Mouse (Mus musculus): ENCODE data around the gene Fam71f2. TPM values are rescaled to one million over a fixed set of nuclear protein-coding genes. Genes with fewer than 3 reads are reported as not detected.

Fam71f2 gene
- polyA plus RNA-seq (2015; fragmentation: Nextera tagmentation; extraction: Ambion mirVana) = 0.19 and 0.38 TPM in 2 replicates

DNA sequence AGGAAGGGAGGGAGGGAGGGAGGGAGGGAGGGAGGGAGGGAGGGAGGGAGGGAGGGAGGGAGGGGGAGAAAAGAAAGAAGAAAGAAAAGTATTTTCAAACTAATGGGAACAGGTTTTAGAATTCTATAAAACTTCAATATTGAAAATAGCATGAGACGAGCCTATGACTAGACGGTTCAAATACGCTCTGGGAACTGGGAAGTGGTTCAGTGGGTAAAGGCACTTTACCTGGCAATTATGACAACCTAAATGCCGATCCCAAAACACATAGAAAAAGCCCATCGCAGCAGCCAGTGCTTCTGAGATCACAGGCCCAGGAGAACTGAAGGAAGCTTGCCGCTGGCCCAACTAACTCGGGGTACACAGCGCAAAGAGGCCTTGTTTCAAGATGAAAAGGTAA is at the start of gene Fam71f2:
TSS of gene Fam71f2 (plus strand) at position 301 of the 400 bp plus-strand sequence.
- Histone ChIP-seq H3K27me3 (no peaks in the 10 kb centered on the region), H3K4me1 (0 out of 2 replicates have a peak, but pooled peaks cover 4% of the 10 kb centered on the region), H3K9ac (no peak within 1 kb of the TSS), H3K36me3 (peaks cover 15% of the 10 kb centered on the region), H3K4me3 (no peak within 1 kb of the TSS), H3K4me2 (no peak within 1 kb of the TSS), H3K27ac (no peak within 1 kb of the TSS), H3K9me3 (no peaks in the 10 kb centered on the region)
- 75% methylated on average over 8 of the region's 8 CpGs for WGBS
- ATAC-seq (ENCODE audit: insufficient number of reproducible peaks, low FRiP score, low TSS enrichment, low read depth) = no peak

DNA sequence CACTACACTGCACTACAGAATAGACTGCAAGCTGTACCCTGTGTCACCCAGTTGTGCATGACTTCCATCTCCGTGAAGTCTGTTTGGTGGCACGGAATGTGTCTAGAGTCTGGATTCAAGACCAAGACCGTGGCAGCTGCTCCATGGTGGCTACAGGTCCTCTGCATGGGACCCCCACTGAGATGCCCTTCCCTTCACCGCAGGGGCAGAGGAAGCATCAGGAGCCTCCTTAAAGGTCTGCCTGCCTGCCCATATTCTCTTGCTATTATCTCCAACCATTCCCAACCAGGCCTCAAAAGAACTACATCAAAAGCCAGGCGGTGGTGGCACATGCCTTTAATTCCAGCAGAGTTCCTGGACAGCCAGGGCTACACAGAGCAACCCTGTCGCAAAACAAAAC is 49.0 kb upstream of the Fam71f2 start:
- Histone ChIP-seq H3K27me3 (no peaks in the 10 kb centered on the region), H3K4me2 (no peak overlapping the region), H3K4me3 (no peak overlapping the region), H3K4me1 (no peaks in the 10 kb centered on the region), H3K9me3 (no peaks in the 10 kb centered on the region), H3K9ac (no peak overlapping the region), H3K27ac (no peak overlapping the region), H3K36me3 (no peaks in the 10 kb centered on the region)
- WGBS = 61% methylated on average over 6 of the region's 6 CpGs
- ATAC-seq (ENCODE audit: insufficient number of reproducible peaks, low FRiP score, low TSS enrichment, low read depth) = no peak

DNA sequence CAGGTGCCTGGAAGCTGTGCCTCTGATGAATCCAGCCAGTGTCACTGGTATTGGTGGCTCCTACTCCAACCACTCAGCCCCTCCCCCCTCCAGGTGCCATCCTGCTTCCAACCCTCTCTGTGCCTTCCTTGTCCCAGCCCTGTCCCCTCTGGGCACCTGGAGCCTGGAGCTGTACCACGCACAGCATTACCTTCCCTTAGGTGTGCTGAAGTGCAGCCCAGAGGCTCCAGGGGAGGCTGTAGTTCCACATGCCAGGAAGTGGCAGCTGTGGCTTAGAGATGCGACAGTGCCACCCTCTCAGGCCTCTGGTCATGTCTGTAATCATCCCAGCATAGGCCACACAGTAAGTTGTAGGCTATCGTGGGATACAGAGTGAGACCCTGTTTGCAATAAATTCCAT is 47.6 kb upstream of the Fam71f2 start:
- no peaks in the 10 kb centered on the region for H3K9me3 ChIP-seq
- ATAC-seq (ENCODE audit: insufficient number of reproducible peaks, low FRiP score, low TSS enrichment, low read depth) = no peak
- no peak overlapping the region for H3K4me2 ChIP-seq
- no peaks in the 10 kb centered on the region for H3K4me1 ChIP-seq
- no peak overlapping the region for H3K27ac ChIP-seq
- H3K36me3 ChIP-seq = no peaks in the 10 kb centered on the region
- H3K4me3 ChIP-seq = no peak overlapping the region
- H3K27me3 ChIP-seq = no peaks in the 10 kb centered on the region
- 65% methylated on average over 3 of the region's 3 CpGs for WGBS
- no peak overlapping the region for H3K9ac ChIP-seq

DNA sequence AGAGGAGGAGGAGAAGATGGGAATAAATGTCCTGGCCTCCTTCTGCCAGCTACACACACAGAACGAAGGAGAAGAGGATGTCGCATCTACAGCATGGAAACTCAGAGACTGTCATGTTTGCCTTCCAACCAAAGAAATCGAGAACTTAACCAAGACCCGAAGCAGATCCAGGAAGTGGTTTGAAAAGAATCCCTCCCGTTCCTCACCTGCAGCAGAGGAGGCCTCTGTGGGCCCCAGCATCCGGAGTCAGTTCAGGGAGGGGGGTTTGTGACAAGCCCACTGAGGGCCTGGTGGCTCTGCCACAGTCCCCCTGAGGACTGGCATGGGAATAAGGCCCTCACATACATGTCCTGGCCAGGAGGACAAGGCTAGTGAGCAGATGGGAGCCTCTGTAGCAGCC is 47.1 kb upstream of the Fam71f2 start:
- no peaks in the 10 kb centered on the region for H3K36me3 ChIP-seq
- H3K4me2 ChIP-seq = no peak overlapping the region
- H3K27ac ChIP-seq = no peak overlapping the region
- H3K27me3 ChIP-seq = no peaks in the 10 kb centered on the region
- H3K9me3 ChIP-seq = no peaks in the 10 kb centered on the region
- H3K9ac ChIP-seq = no peak overlapping the region
- ATAC-seq (ENCODE audit: insufficient number of reproducible peaks, low FRiP score, low TSS enrichment, low read depth) = no peak
- 66% methylated on average over 6 of the region's 6 CpGs for WGBS
- H3K4me3 ChIP-seq = no peak overlapping the region
- H3K4me1 ChIP-seq = no peaks in the 10 kb centered on the region

DNA sequence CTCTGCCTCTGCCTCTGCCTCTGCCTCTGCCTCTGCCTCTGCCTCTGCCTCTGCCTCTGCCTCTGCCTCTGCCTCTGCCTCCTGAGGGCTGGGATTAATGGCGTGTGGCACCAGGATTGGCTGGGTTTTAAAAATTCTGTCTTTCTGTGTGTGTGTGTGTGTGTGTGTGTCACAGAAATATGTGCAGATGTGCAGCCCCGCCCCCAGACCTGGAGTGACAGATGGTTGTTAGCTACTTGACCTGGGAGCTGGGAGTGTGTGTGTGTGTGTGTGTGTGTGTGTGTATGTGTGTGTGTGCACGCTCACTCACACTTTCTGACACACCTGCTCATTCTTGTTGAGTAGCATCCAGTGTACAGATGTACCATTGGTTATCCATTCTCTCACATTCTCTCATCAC is 45.7 kb upstream of the Fam71f2 start:
- H3K27ac ChIP-seq = no peak overlapping the region
- no peak for ATAC-seq (ENCODE audit: insufficient number of reproducible peaks, low FRiP score, low TSS enrichment, low read depth)
- H3K9ac ChIP-seq = no peak overlapping the region
- H3K4me2 ChIP-seq = no peak overlapping the region
- WGBS = 71% methylated on average over 3 of the region's 3 CpGs
- H3K4me3 ChIP-seq = no peak overlapping the region
- no peaks in the 10 kb centered on the region for H3K9me3 ChIP-seq
- no peaks in the 10 kb centered on the region for H3K36me3 ChIP-seq
- no peaks in the 10 kb centered on the region for H3K4me1 ChIP-seq
- no peaks in the 10 kb centered on the region for H3K27me3 ChIP-seq

DNA sequence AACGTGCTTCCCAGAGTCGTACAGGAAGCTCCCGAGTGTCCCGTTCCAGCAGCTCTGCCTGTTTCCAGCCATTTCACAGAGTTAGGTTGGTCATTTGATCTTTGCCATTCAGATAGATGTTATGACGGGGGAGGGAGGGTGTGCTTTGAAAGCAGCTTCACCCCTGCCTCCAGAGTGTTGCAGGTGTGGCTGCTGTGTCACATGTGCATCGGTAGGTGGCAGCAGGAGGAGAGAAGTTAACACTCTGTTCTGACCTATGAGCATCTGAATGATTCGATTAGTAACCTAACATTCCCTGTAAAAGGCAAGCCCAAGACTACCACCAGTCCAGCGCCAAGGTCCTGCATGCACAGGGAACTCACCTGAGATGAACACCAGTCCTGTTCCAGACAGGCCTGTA is 45.1 kb upstream of the Fam71f2 start:
- no peak overlapping the region for H3K27ac ChIP-seq
- H3K4me1 ChIP-seq = no peaks in the 10 kb centered on the region
- 37% methylated on average over 8 of the region's 8 CpGs for WGBS
- no peak for ATAC-seq (ENCODE audit: insufficient number of reproducible peaks, low FRiP score, low TSS enrichment, low read depth)
- no peaks in the 10 kb centered on the region for H3K9me3 ChIP-seq
- no peaks in the 10 kb centered on the region for H3K27me3 ChIP-seq
- no peak overlapping the region for H3K9ac ChIP-seq
- H3K36me3 ChIP-seq = no peaks in the 10 kb centered on the region
- H3K4me3 ChIP-seq = no peak overlapping the region
- H3K4me2 ChIP-seq = no peak overlapping the region

DNA sequence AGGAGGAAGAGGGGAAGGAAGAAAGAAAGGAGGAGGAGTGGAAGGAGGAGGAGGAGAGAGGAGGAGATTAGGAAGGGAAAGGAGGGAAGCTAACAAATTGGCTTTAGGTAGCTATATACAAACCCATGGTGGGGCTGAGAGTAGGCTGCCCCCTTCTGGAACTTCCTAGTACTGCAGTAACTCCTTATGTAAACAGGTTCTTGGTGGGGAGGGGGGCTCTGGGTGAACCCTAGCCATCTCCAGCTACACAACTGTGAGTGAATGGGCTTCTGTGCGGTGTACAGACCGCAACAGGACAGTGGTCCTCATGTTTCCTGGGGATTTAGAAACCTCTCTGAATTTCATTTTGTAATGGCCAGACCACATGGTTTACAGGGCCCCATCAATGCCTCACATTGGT is 38.6 kb upstream of the Fam71f2 start:
- no peak overlapping the region for H3K4me2 ChIP-seq
- no peak overlapping the region for H3K4me3 ChIP-seq
- H3K9ac ChIP-seq = no peak overlapping the region
- no peak for ATAC-seq (ENCODE audit: insufficient number of reproducible peaks, low FRiP score, low TSS enrichment, low read depth)
- no peaks in the 10 kb centered on the region for H3K36me3 ChIP-seq
- H3K9me3 ChIP-seq = no peaks in the 10 kb centered on the region
- H3K27ac ChIP-seq = no peak overlapping the region
- 35% methylated on average over 2 of the region's 2 CpGs for WGBS
- no peaks in the 10 kb centered on the region for H3K27me3 ChIP-seq
- no peaks in the 10 kb centered on the region for H3K4me1 ChIP-seq

DNA sequence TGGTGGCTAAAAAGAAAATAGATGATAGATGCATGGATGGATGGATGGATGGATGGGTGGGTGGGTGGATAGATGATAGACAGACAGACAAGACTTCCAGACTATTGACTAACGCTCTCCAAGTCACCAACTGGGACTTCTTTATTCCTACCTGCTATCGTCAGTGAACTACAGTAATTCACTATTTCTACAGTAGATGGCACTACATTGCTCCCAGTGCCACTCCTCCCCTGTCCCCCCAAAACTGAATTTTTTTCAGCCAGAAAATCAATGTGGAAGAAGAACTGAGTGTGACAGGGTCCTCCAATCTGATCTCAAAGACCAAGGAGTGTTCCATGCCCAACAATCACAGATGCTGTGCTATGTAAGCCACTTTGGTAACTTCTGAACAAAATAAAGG is 37.7 kb upstream of the Fam71f2 start:
- H3K27me3 ChIP-seq = no peaks in the 10 kb centered on the region
- ATAC-seq (ENCODE audit: insufficient number of reproducible peaks, low FRiP score, low TSS enrichment, low read depth) = no peak
- no peak overlapping the region for H3K9ac ChIP-seq
- H3K4me3 ChIP-seq = no peak overlapping the region
- no peak overlapping the region for H3K27ac ChIP-seq
- no peaks in the 10 kb centered on the region for H3K4me1 ChIP-seq
- H3K36me3 ChIP-seq = no peaks in the 10 kb centered on the region
- 55% methylated on average over 2 of the region's 2 CpGs for WGBS
- no peaks in the 10 kb centered on the region for H3K9me3 ChIP-seq
- no peak overlapping the region for H3K4me2 ChIP-seq

DNA sequence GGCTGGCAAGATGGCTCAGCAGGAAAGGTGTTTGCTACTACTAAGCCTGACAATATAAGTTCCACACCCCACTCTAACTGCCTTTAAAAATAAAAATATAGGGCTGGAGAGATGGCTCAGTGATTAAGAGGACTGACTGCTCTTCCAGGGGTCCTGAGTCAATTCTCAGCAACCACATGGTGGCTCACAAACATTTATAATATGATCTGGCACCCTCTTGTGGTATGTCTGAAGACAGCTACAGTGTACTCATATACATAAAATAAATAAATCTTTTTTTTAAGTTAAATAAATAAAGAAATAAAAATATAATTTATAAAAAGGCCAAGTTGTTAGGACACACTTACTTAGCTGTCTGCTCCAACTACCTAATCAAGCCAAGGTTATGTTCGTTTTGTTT is 37.1 kb upstream of the Fam71f2 start:
- no peak for ATAC-seq (ENCODE audit: insufficient number of reproducible peaks, low FRiP score, low TSS enrichment, low read depth)

DNA sequence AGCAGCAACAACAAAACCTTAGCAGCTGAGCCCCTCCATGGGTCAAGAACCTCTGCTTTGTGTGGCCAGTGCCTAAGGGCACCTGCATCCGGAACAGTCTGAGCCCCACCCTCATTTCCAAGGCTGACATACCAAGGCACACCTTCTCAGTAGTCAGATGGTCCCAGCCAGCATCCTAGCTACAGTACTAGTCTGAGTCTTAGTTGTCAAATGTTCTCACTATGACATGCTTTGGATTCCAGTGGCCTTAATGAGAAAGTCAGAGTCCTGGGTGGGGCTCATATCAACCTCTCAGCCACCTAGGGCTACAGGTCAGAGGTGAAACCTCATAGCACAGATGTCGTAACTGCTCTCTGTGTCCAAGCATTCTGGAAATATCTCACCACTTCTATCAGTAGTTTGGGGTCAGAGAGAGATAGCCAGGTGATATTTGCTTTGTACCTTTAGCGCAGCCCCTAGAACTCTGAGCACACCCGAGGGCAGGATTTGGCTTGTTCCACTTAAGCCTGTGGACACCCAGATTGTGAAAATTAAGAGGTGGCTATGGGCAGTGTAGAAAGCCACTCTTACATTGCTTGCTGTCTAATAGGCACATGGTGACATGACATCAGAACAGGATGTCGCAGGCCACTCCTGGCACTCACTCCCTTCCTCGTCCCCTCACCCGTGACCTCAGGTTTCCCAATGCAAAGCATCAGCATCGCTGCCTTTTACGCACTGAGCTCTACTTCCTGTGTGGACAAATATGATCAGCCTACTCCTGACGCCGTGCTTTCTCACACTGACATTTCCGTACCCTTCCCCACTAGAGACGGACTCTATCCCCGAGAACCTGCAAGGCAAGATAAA is 33.9 kb upstream of the Fam71f2 start:
- Histone ChIP-seq H3K4me2 (no peak overlapping the region), H3K4me1 (no peaks in the 10 kb centered on the region), H3K36me3 (no peaks in the 10 kb centered on the region), H3K4me3 (no peak overlapping the region), H3K9me3 (no peaks in the 10 kb centered on the region), H3K9ac (no peak overlapping the region), H3K27me3 (no peaks in the 10 kb centered on the region), H3K27ac (no peak overlapping the region)
- WGBS = 68% methylated on average over 14 of the region's 14 CpGs
- no peak for ATAC-seq (ENCODE audit: insufficient number of reproducible peaks, low FRiP score, low TSS enrichment, low read depth)

More for the DNA sequence above, 37.1 kb upstream of the Fam71f2 start:
- H3K27ac ChIP-seq = no peak overlapping the region
- no peak overlapping the region for H3K9ac ChIP-seq
- no peak overlapping the region for H3K4me2 ChIP-seq
- H3K36me3 ChIP-seq = no peaks in the 10 kb centered on the region
- no peak overlapping the region for H3K4me3 ChIP-seq
- 58% methylated on average over 1 of the region's 1 CpGs for WGBS
- no peaks in the 10 kb centered on the region for H3K4me1 ChIP-seq
- no peaks in the 10 kb centered on the region for H3K27me3 ChIP-seq
- no peaks in the 10 kb centered on the region for H3K9me3 ChIP-seq

DNA sequence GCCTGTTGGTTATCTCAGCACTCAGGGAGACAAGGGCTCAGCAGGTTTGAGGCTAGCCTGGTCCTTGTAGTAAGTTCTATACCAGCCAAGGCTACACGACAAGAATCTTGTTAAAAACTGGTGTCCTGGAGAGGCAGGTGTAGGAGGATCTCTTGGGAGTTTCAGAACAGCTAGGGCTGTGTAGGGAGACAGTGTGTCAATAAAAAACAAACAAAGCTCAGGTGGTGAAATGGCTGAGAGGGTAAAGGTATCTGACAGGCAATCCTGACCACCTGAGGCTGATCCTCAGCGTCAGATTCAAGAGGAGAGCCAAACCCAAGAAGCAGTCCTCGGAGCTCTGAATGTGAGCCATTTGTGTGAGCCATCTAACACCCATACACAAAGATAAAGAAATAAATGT is 33.2 kb upstream of the Fam71f2 start:
- no peaks in the 10 kb centered on the region for H3K9me3 ChIP-seq
- H3K4me1 ChIP-seq = no peaks in the 10 kb centered on the region
- H3K27me3 ChIP-seq = no peaks in the 10 kb centered on the region
- ATAC-seq (ENCODE audit: insufficient number of reproducible peaks, low FRiP score, low TSS enrichment, low read depth) = no peak
- H3K36me3 ChIP-seq = no peaks in the 10 kb centered on the region
- WGBS = 67% methylated on average over 3 of the region's 3 CpGs
- no peak overlapping the region for H3K4me2 ChIP-seq
- H3K4me3 ChIP-seq = no peak overlapping the region
- no peak overlapping the region for H3K27ac ChIP-seq
- no peak overlapping the region for H3K9ac ChIP-seq

DNA sequence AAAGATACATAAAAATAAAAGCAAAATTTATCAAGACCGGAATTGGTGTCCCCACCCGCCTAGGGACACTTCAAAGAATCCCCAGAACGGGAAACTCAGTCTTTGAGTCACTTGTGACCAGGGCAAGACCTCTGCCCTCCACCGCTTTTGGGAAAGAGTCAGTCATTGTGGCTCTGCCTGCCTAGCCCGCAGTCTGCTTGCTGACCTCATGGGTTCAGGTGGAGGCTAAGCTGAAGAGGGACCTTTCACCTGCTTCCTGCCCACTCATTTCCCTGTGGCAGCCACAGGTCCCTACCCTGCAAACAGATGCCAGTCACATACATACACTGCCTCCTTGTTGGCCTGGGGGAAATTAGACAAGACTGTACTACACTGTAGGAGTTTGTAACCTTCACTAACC is 32.8 kb upstream of the Fam71f2 start:
- WGBS = 58% methylated on average over 5 of the region's 5 CpGs
- H3K9me3 ChIP-seq = no peaks in the 10 kb centered on the region
- H3K27me3 ChIP-seq = no peaks in the 10 kb centered on the region
- no peak for ATAC-seq (ENCODE audit: insufficient number of reproducible peaks, low FRiP score, low TSS enrichment, low read depth)
- no peaks in the 10 kb centered on the region for H3K36me3 ChIP-seq
- no peak overlapping the region for H3K9ac ChIP-seq
- H3K4me1 ChIP-seq = no peaks in the 10 kb centered on the region
- no peak overlapping the region for H3K4me3 ChIP-seq
- no peak overlapping the region for H3K4me2 ChIP-seq
- no peak overlapping the region for H3K27ac ChIP-seq

DNA sequence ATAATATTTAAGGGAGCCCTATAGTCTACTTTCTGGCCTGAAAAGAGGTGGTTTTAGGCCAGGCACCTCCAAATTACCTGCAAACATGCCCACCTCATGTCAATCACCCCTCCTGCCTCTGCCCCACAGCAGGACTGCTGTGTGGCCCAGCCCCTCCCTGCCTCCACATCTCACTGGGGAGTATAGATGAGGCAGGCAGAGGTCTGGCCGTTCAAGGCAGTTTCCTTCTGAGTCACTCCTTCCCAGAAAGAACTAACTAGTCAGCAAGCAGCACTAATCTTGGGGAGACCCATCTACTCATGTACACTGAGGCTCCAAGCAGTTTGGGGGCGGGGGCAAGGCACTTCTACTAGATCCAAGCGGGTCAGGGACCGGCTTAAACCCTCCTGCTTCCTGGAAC is 32.3 kb upstream of the Fam71f2 start:
- no peaks in the 10 kb centered on the region for H3K9me3 ChIP-seq
- H3K4me1 ChIP-seq = no peaks in the 10 kb centered on the region
- no peak overlapping the region for H3K9ac ChIP-seq
- no peaks in the 10 kb centered on the region for H3K27me3 ChIP-seq
- no peak overlapping the region for H3K27ac ChIP-seq
- ATAC-seq (ENCODE audit: insufficient number of reproducible peaks, low FRiP score, low TSS enrichment, low read depth) = no peak
- WGBS = 46% methylated on average over 4 of the region's 4 CpGs
- no peak overlapping the region for H3K4me3 ChIP-seq
- H3K4me2 ChIP-seq = no peak overlapping the region
- H3K36me3 ChIP-seq = no peaks in the 10 kb centered on the region

All from limb, embryonic 15.5 days (tissue).